Comparison of ENCODE assay signal across 10 mouse cellular contexts in genomic region chr4:140914731-140915131, GRCm38 (mm10). TPM values are rescaled to one million over a fixed set of nuclear protein-coding genes. Genes with fewer than 3 reads are reported as not detected.
DNase-seq lines count a peak whose midpoint lies in the region; ATAC-seq and TF ChIP-seq lines count a peak whose summit lies in the region.
"Had no signal": no experiment of that assay in that cellular context is flagged by ENCODE, and none has a peak within 500 bp of the region (broad histone marks: within the 10 kb centered on the region; RNA-seq: fewer than 3 reads in every experiment).

No protein-coding gene starts in this region.

- peak; percentile 39 for DNase-seq in hindbrain, embryonic 10.5 days (ENCODE audit: low spot score)
- no peak for DNase-seq in hindbrain, embryonic 11.5 days (ENCODE audit: low spot score)
- DNase-seq in midbrain, postnatal 0 days (ENCODE audit: low spot score) = peak; percentile 64
- DNase-seq in embryonic facial prominence, embryonic 10.5 days (ENCODE audit: low spot score) = peak; percentile 44
- peak; percentile 56 for DNase-seq in hindbrain, postnatal 0 days (ENCODE audit: low spot score)
- no peak for DNase-seq in cerebellum, adult 9-11 months
- DNase-seq: cerebellum, adult 9-10 months; thymus, postnatal 36 days had no signal

- no peak overlapping the region for H3K4me3 ChIP-seq in hindbrain, embryonic 10.5 days
- no peak overlapping the region for H3K4me3 ChIP-seq in hindbrain, embryonic 11.5 days (ENCODE audit: low read depth, low read length)
- no peak overlapping the region for H3K4me3 ChIP-seq in midbrain, postnatal 0 days (ENCODE audit: low read depth, low read length)
- H3K4me3 ChIP-seq in midbrain, embryonic 13.5 days (replicated peaks) = no peak overlapping the region
- no peak overlapping the region for H3K4me3 ChIP-seq in embryonic facial prominence, embryonic 10.5 days
- H3K4me3 ChIP-seq in hindbrain, postnatal 0 days (ENCODE audit: low read length) = no peak overlapping the region

- H3K27me3 ChIP-seq in hindbrain, embryonic 10.5 days (ENCODE audit: insufficient read depth, poor library complexity, severe bottlenecking) = peaks cover under 1% of the 10 kb centered on the region
- H3K27me3 ChIP-seq in hindbrain, embryonic 11.5 days (ENCODE audit: control insufficient read depth, insufficient read depth, low read length) = no peaks in the 10 kb centered on the region
- H3K27me3 ChIP-seq in midbrain, postnatal 0 days (ENCODE audit: insufficient read depth, low read length) = no peaks in the 10 kb centered on the region
- H3K27me3 ChIP-seq in midbrain, embryonic 13.5 days = 0 out of 2 replicates have a peak, but pooled peaks cover 2% of the 10 kb centered on the region
- H3K27me3 ChIP-seq in embryonic facial prominence, embryonic 10.5 days (replicated peaks; ENCODE audit: low read depth, poor library complexity, severe bottlenecking) = peaks cover 10% of the 10 kb centered on the region; the same call in 1 of the 2 replicates
- H3K27me3 ChIP-seq in hindbrain, postnatal 0 days (ENCODE audit: insufficient read depth, low read length) = no peaks in the 10 kb centered on the region

- H3K36me3 ChIP-seq in hindbrain, embryonic 10.5 days = no peaks in the 10 kb centered on the region
- H3K36me3 ChIP-seq in hindbrain, embryonic 11.5 days (ENCODE audit: control insufficient read depth, insufficient read depth, low read length) = no peaks in the 10 kb centered on the region
- H3K36me3 ChIP-seq in midbrain, postnatal 0 days (ENCODE audit: insufficient read depth, low read length) = no peaks in the 10 kb centered on the region
- no peaks in the 10 kb centered on the region for H3K36me3 ChIP-seq in midbrain, embryonic 13.5 days
- no peaks in the 10 kb centered on the region for H3K36me3 ChIP-seq in embryonic facial prominence, embryonic 10.5 days (replicated peaks)
- H3K36me3 ChIP-seq in hindbrain, postnatal 0 days (ENCODE audit: insufficient read depth, low read length) = no peaks in the 10 kb centered on the region
- H3K36me3 ChIP-seq: G1E had no signal

- peaks cover 31% of the 10 kb centered on the region for H3K4me1 ChIP-seq in hindbrain, embryonic 10.5 days (replicated peaks)
- no peaks in the 10 kb centered on the region for H3K4me1 ChIP-seq in hindbrain, embryonic 11.5 days (replicated peaks; ENCODE audit: control insufficient read depth, insufficient read depth, low read length)
- no peaks in the 10 kb centered on the region for H3K4me1 ChIP-seq in midbrain, postnatal 0 days (ENCODE audit: insufficient read depth, low read length)
- H3K4me1 ChIP-seq in midbrain, embryonic 13.5 days (replicated peaks) = peaks cover 11% of the 10 kb centered on the region; the same call in 1 of the 2 replicates
- H3K4me1 ChIP-seq in embryonic facial prominence, embryonic 10.5 days = peaks cover 26% of the 10 kb centered on the region
- H3K4me1 ChIP-seq in hindbrain, postnatal 0 days (ENCODE audit: insufficient read depth, low read length) = no peaks in the 10 kb centered on the region

- H3K9me3 ChIP-seq in hindbrain, embryonic 10.5 days = no peaks in the 10 kb centered on the region
- H3K9me3 ChIP-seq in hindbrain, embryonic 11.5 days (ENCODE audit: control insufficient read depth, low read length) = no peaks in the 10 kb centered on the region
- H3K9me3 ChIP-seq in midbrain, postnatal 0 days (ENCODE audit: low read length) = no peaks in the 10 kb centered on the region
- H3K9me3 ChIP-seq in midbrain, embryonic 13.5 days = no peaks in the 10 kb centered on the region
- no peaks in the 10 kb centered on the region for H3K9me3 ChIP-seq in embryonic facial prominence, embryonic 10.5 days
- no peaks in the 10 kb centered on the region for H3K9me3 ChIP-seq in hindbrain, postnatal 0 days (ENCODE audit: low read length)
- H3K9me3 ChIP-seq: G1E had no signal

- H3K4me2 ChIP-seq in hindbrain, embryonic 11.5 days (replicated peaks; ENCODE audit: low read depth, low read length) = no peak overlapping the region
- no peak overlapping the region for H3K4me2 ChIP-seq in midbrain, postnatal 0 days (ENCODE audit: low read depth, low read length, poor library complexity, severe bottlenecking)
- H3K4me2 ChIP-seq in midbrain, embryonic 13.5 days (replicated peaks) = no peak overlapping the region
- no peak overlapping the region for H3K4me2 ChIP-seq in hindbrain, postnatal 0 days (ENCODE audit: low read depth, low read length)

- no peak overlapping the region for H3K9ac ChIP-seq in hindbrain, embryonic 11.5 days (ENCODE audit: low read depth, low read length)
- no peak overlapping the region for H3K9ac ChIP-seq in midbrain, postnatal 0 days (replicated peaks; ENCODE audit: low read length, poor library complexity, severe bottlenecking)
- H3K9ac ChIP-seq in midbrain, embryonic 13.5 days (replicated peaks) = no peak overlapping the region
- H3K9ac ChIP-seq in hindbrain, postnatal 0 days (replicated peaks; ENCODE audit: low read length) = no peak overlapping the region

- H3K27ac ChIP-seq in hindbrain, embryonic 10.5 days = peak overlapping the region; percentile 75
- H3K27ac ChIP-seq in hindbrain, embryonic 11.5 days (ENCODE audit: low read depth, low read length) = no peak overlapping the region
- H3K27ac ChIP-seq in midbrain, postnatal 0 days (ENCODE audit: low read depth, low read length) = no peak overlapping the region
- H3K27ac ChIP-seq in midbrain, embryonic 13.5 days = no peak overlapping the region
- H3K27ac ChIP-seq in embryonic facial prominence, embryonic 10.5 days (replicated peaks) = peak overlapping the region; percentile 66
- H3K27ac ChIP-seq in hindbrain, postnatal 0 days = peak overlapping the region; percentile 48

- ATAC-seq in hindbrain, embryonic 11.5 days (ENCODE audit: low FRiP score) = no peak
- ATAC-seq in midbrain, postnatal 0 days (ENCODE audit: low FRiP score) = peak; percentile 56; the same call in 1 of the 2 replicates
- ATAC-seq in midbrain, embryonic 13.5 days = no peak
- peak; percentile 80 for ATAC-seq in hindbrain, postnatal 0 days

- no peak for TF ChIP-seq CTCF in midbrain, postnatal 0 days (IDR thresholded peaks at IDR 0.05)
- TF ChIP-seq CTCF in hindbrain, postnatal 0 days (IDR thresholded peaks at IDR 0.05; ENCODE audit: low read depth) = no peak

- WGBS in hindbrain, embryonic 10.5 days = 40% methylated on average over 6 of the region's 6 CpGs
- 47% methylated on average over 6 of the region's 6 CpGs for WGBS in hindbrain, embryonic 11.5 days
- WGBS in midbrain, postnatal 0 days = 35% methylated on average over 6 of the region's 6 CpGs
- WGBS in midbrain, embryonic 13.5 days = 44% methylated on average over 6 of the region's 6 CpGs
- WGBS in embryonic facial prominence, embryonic 10.5 days = 25% methylated on average over 6 of the region's 6 CpGs
- 36% methylated on average over 6 of the region's 6 CpGs for WGBS in hindbrain, postnatal 0 days

RNA-seq across cellular contexts. Expression of gene Padi2, which starts 8.6 kb away (rescaled TPM):
- polyA plus RNA-seq in hindbrain, embryonic 10.5 days (2016; fragmentation: Nextera tagmentation; extraction: Ambion mirVana) = 1.4 and 3.8 TPM in 2 replicates
- polyA plus RNA-seq in hindbrain, embryonic 11.5 days (2014; fragmentation: Nextera tagmentation; extraction: Ambion mirVana) = 1.2 and 2.4 TPM in 2 replicates
- total RNA-seq in midbrain, postnatal 0 days (2014; rRNA removed) = 3.1 and 7.1 TPM in 2 replicates
- 2.7 and 3.3 TPM in 2 replicates for polyA plus RNA-seq in midbrain, postnatal 0 days (2015; fragmentation: Nextera tagmentation; extraction: Ambion mirVana)
- polyA plus RNA-seq in midbrain, embryonic 13.5 days (2015; fragmentation: Nextera tagmentation; extraction: Ambion mirVana) = 0.93 TPM in 2 replicates
- 0.97 and 1.6 TPM in 2 replicates for polyA plus RNA-seq in embryonic facial prominence, embryonic 10.5 days (2016; fragmentation: Nextera tagmentation; extraction: Ambion mirVana)
- 5.3 and 5.5 TPM in 2 replicates for total RNA-seq in hindbrain, postnatal 0 days (2014; rRNA removed)
- 2.7 and 3.0 TPM in 2 replicates for polyA plus RNA-seq in hindbrain, postnatal 0 days (2015; fragmentation: Nextera tagmentation; extraction: Ambion mirVana)

RNA-seq across cellular contexts. Expression of gene Sdhb, which starts 46.3 kb away (rescaled TPM):
- polyA plus RNA-seq in hindbrain, embryonic 10.5 days (2016; fragmentation: Nextera tagmentation; extraction: Ambion mirVana) = 412 and 491 TPM in 2 replicates
- 413 and 428 TPM in 2 replicates for polyA plus RNA-seq in hindbrain, embryonic 11.5 days (2014; fragmentation: Nextera tagmentation; extraction: Ambion mirVana)
- total RNA-seq in midbrain, postnatal 0 days (2014; rRNA removed) = 194 and 243 TPM in 2 replicates
- 529 and 575 TPM in 2 replicates for polyA plus RNA-seq in midbrain, postnatal 0 days (2015; fragmentation: Nextera tagmentation; extraction: Ambion mirVana)
- 457 and 464 TPM in 2 replicates for polyA plus RNA-seq in midbrain, embryonic 13.5 days (2015; fragmentation: Nextera tagmentation; extraction: Ambion mirVana)
- 432 and 438 TPM in 2 replicates for polyA plus RNA-seq in embryonic facial prominence, embryonic 10.5 days (2016; fragmentation: Nextera tagmentation; extraction: Ambion mirVana)
- 176 and 217 TPM in 2 replicates for total RNA-seq in hindbrain, postnatal 0 days (2014; rRNA removed)
- polyA plus RNA-seq in hindbrain, postnatal 0 days (2015; fragmentation: Nextera tagmentation; extraction: Ambion mirVana) = 583 and 596 TPM in 2 replicates

Comparison
In these comparisons a context has a peak if more than half of its experiments do, and no peak if none do; other contexts are left out.
1. DNase-seq: peak in hindbrain, embryonic 10.5 days (single experiment), midbrain, postnatal 0 days (single experiment), embryonic facial prominence, embryonic 10.5 days (single experiment) and hindbrain, postnatal 0 days (single experiment); none in hindbrain, embryonic 11.5 days (single experiment) and cerebellum, adult 9-11 months (single experiment).
2. H3K27ac ChIP-seq: peak in hindbrain, embryonic 10.5 days (single experiment), embryonic facial prominence, embryonic 10.5 days (single experiment) and hindbrain, postnatal 0 days (single experiment); none in hindbrain, embryonic 11.5 days (single experiment), midbrain, postnatal 0 days (single experiment) and midbrain, embryonic 13.5 days (single experiment).
3. ATAC-seq: peak in midbrain, postnatal 0 days (single experiment) and hindbrain, postnatal 0 days (single experiment); none in hindbrain, embryonic 11.5 days (single experiment) and midbrain, embryonic 13.5 days (single experiment).